ENCODE assay signal across 25 mouse cellular contexts in genomic region chr10:79974087-79974486, GRCm38 (mm10). TPM values are rescaled to one million over a fixed set of nuclear protein-coding genes. Genes with fewer than 3 reads are reported as not detected.
DNase-seq lines count a peak whose midpoint lies in the region; ATAC-seq and TF ChIP-seq lines count a peak whose summit lies in the region.
"Had no signal": no experiment of that assay in that cellular context is flagged by ENCODE, and none has a peak within 500 bp of the region (broad histone marks: within the 10 kb centered on the region; RNA-seq: fewer than 3 reads in every experiment).

No protein-coding gene starts in this region.

- 0 out of 2 replicates have a peak overlapping the region, but pooled peaks have one; percentile 3 for H3K27ac ChIP-seq in midbrain, embryonic 12.5 days (replicated peaks)
- no peak overlapping the region for H3K27ac ChIP-seq in midbrain, postnatal 0 days (ENCODE audit: low read depth, low read length)
- H3K27ac ChIP-seq: embryonic facial prominence, embryonic 13.5 days; embryonic facial prominence, embryonic 15.5 days; forebrain, embryonic 12.5 days had no signal

- no peak for TF ChIP-seq CTCF in midbrain, postnatal 0 days (IDR thresholded peaks at IDR 0.05)
- no peak for TF ChIP-seq CTCF in E14TG2a.4 (conservative IDR thresholded peaks at IDR 0.05; ENCODE audit: low read length)

- no peak overlapping the region for H3K9ac ChIP-seq in midbrain, embryonic 12.5 days (replicated peaks)
- H3K9ac ChIP-seq in midbrain, postnatal 0 days (replicated peaks; ENCODE audit: low read length, poor library complexity, severe bottlenecking) = no peak overlapping the region
- H3K9ac ChIP-seq: embryonic facial prominence, embryonic 13.5 days; embryonic facial prominence, embryonic 15.5 days; forebrain, embryonic 12.5 days had no signal

- no peak for ATAC-seq in midbrain, embryonic 12.5 days (ENCODE audit: low FRiP score, low read depth)
- ATAC-seq in midbrain, postnatal 0 days (ENCODE audit: low FRiP score) = no peak
- ATAC-seq: activated CD4-positive, CD25-positive, alpha-beta regulatory T cell, adult 4 months; forebrain, embryonic 14.5 days; forebrain, embryonic 16.5 days; Patski had no signal

- H3K4me2 ChIP-seq in midbrain, embryonic 12.5 days (replicated peaks) = no peak overlapping the region
- H3K4me2 ChIP-seq in midbrain, postnatal 0 days (ENCODE audit: low read depth, low read length, poor library complexity, severe bottlenecking) = no peak overlapping the region
- H3K4me2 ChIP-seq in myocyte (ENCODE audit: low read depth) = no peak overlapping the region
- H3K4me2 ChIP-seq: embryonic facial prominence, embryonic 13.5 days; embryonic facial prominence, embryonic 15.5 days; forebrain, embryonic 12.5 days had no signal

- H3K36me3 ChIP-seq in midbrain, embryonic 12.5 days = peaks cover 51% of the 10 kb centered on the region
- peaks cover 37% of the 10 kb centered on the region for H3K36me3 ChIP-seq in midbrain, postnatal 0 days (ENCODE audit: insufficient read depth, low read length)
- H3K36me3 ChIP-seq in E14TG2a.4 (ENCODE audit: insufficient read depth, low read length) (peaks cover 25% of the 10 kb centered on the region), myocyte (ENCODE audit: control insufficient read depth, insufficient read depth) (no peaks in the 10 kb centered on the region)

- 90% methylated on average over 21 of the region's 21 CpGs for whole genome bisulfite sequencing in midbrain, embryonic 12.5 days
- 90% methylated on average over 21 of the region's 21 CpGs for WGBS in midbrain, postnatal 0 days

- H3K4me3 ChIP-seq in midbrain, embryonic 12.5 days = no peak overlapping the region
- no peak overlapping the region for H3K4me3 ChIP-seq in midbrain, postnatal 0 days (ENCODE audit: low read depth, low read length)
- H3K4me3 ChIP-seq in E14TG2a.4 (replicated peaks; ENCODE audit: low read length) (0 out of 2 replicates have a peak overlapping the region, but pooled peaks have one; percentile 3), myocyte (no peak overlapping the region)
- H3K4me3 ChIP-seq: embryonic facial prominence, embryonic 13.5 days; embryonic facial prominence, embryonic 15.5 days; erythroblast, embryonic 14.5 days; forebrain, embryonic 12.5 days had no signal

- no peak overlapping the region for H3ac ChIP-seq in myocyte (ENCODE audit: control insufficient read depth, insufficient read length)

- H3K9me3 ChIP-seq in midbrain, embryonic 12.5 days = no peaks in the 10 kb centered on the region
- no peaks in the 10 kb centered on the region for H3K9me3 ChIP-seq in midbrain, postnatal 0 days (ENCODE audit: low read length)
- H3K9me3 ChIP-seq in E14TG2a.4 (ENCODE audit: low read length) = no peaks in the 10 kb centered on the region
- H3K9me3 ChIP-seq: embryonic facial prominence, embryonic 13.5 days; forebrain, embryonic 12.5 days had no signal

- TF ChIP-seq POLR2A in myocyte (IDR thresholded peaks at IDR 0.05; ENCODE audit: insufficient read length, low read depth) = no peak

- peak; percentile 90 for DNase-seq in heart, adult 11 months
- no peak for DNase-seq in heart, postnatal 4 days
- no peak for DNase-seq in midbrain, postnatal 0 days (ENCODE audit: low spot score)
- DNase-seq in left cerebral cortex, postnatal 25 days (ENCODE audit: low spot score in 2 of 2) = no peak
- DNase-seq: adrenal gland, adult 8-10 months; adrenal gland, postnatal 14 days; adrenal gland, postnatal 36 days; cerebellum, adult 18-20 months; cerebellum, adult 8-10 months; cerebellum, adult 9-11 months; cerebellum, postnatal 14 days; cerebellum, postnatal 36 days; embryo, embryonic 11 days had no signal

- no peaks in the 10 kb centered on the region for H3K79me2 ChIP-seq in myocyte (ENCODE audit: control insufficient read depth, insufficient read depth)

- peaks cover 9% of the 10 kb centered on the region for H3K4me1 ChIP-seq in midbrain, embryonic 12.5 days
- H3K4me1 ChIP-seq in midbrain, postnatal 0 days (ENCODE audit: insufficient read depth, low read length) = no peaks in the 10 kb centered on the region
- peaks cover 81% of the 10 kb centered on the region for H3K4me1 ChIP-seq in E14TG2a.4 (replicated peaks; ENCODE audit: low read depth, low read length)

- H3K27me3 ChIP-seq in midbrain, embryonic 12.5 days = peaks cover 52% of the 10 kb centered on the region
- H3K27me3 ChIP-seq in midbrain, postnatal 0 days (ENCODE audit: insufficient read depth, low read length) = peaks cover 16% of the 10 kb centered on the region
- H3K27me3 ChIP-seq in E14TG2a.4 (ENCODE audit: insufficient read depth, low read length) (peaks cover 80% of the 10 kb centered on the region), myocyte (ENCODE audit: control insufficient read depth, insufficient read depth, insufficient read length) (peaks cover 8% of the 10 kb centered on the region)
- H3K27me3 ChIP-seq: embryonic facial prominence, embryonic 15.5 days; Patski had no signal

- intact Hi-C loops in left cerebral cortex, postnatal 25 days (cut with DNase I) = no loop called here

TF ChIP-seq in myocyte, 11 proteins besides CTCF, POLR2A, EP300 and RAD21:
- TF ChIP-seq POLR2AphosphoS2 (IDR thresholded peaks at IDR 0.05; ENCODE audit: insufficient read length, low read depth) (peak; percentile 55), MYOD1 (IDR thresholded peaks at IDR 0.05; ENCODE audit: control insufficient read depth in 1 of 3, insufficient read length in 2 of 3, low read depth in 2 of 3) (no peak)

RNA-seq across cellular contexts. Expression of gene Grin3b, which starts 3.6 kb away (rescaled TPM):
- total RNA-seq in heart, postnatal 4 days (2021) = under 1 TPM in 1 of 2 experiments, not detected in 1; 0.21 TPM
- polyA plus RNA-seq in midbrain, embryonic 12.5 days (2016; fragmentation: Nextera tagmentation; extraction: Ambion mirVana) = 0.39 and 0.54 TPM in 2 replicates
- 0.42 and 2.2 TPM in 2 replicates for total RNA-seq in midbrain, postnatal 0 days (2014; rRNA removed)
- polyA plus RNA-seq in midbrain, postnatal 0 days (2015; fragmentation: Nextera tagmentation; extraction: Ambion mirVana) = 0.11 and 0.21 TPM in 2 replicates
- 0.73 TPM for polyA plus RNA-seq in myocyte (2012; fragmentation: generic; extraction: Trizol)
- under 1 TPM; 0.14 to 0.23 TPM for total RNA-seq in left cerebral cortex, postnatal 25 days (2021)
- total RNA-seq: adrenal gland, postnatal 14 days; adrenal gland, postnatal 36 days; common myeloid progenitor, adult 5-6 weeks had no signal
- polyA plus RNA-seq: activated CD4-positive, CD25-positive, alpha-beta regulatory T cell, adult 4 months; erythroblast, embryonic 14.5 days had no signal

RNA-seq across cellular contexts. Expression of gene Tmem259, which starts 10.0 kb away (rescaled TPM):
- 100 to 1,000 TPM; 117 to 120 TPM for total RNA-seq in heart, postnatal 4 days (2021)
- 19.3 and 20.9 TPM in 2 replicates for polyA plus RNA-seq in midbrain, embryonic 12.5 days (2016; fragmentation: Nextera tagmentation; extraction: Ambion mirVana)
- total RNA-seq in midbrain, postnatal 0 days (2014; rRNA removed) = 134 and 172 TPM in 2 replicates
- polyA plus RNA-seq in midbrain, postnatal 0 days (2015; fragmentation: Nextera tagmentation; extraction: Ambion mirVana) = 26.2 and 29.3 TPM in 2 replicates
- polyA plus RNA-seq in myocyte (2012; fragmentation: generic; extraction: Trizol) = 152 TPM
- total RNA-seq in left cerebral cortex, postnatal 25 days (2021) = 100 to 1,000 TPM; 123 to 124 TPM

RNA-seq across cellular contexts. Expression of gene Wdr18, which starts 14.1 kb away (rescaled TPM):
- total RNA-seq in heart, postnatal 4 days (2021) = 10 to 100 TPM; 25.5 to 28.5 TPM
- 90.4 and 97.0 TPM in 2 replicates for polyA plus RNA-seq in midbrain, embryonic 12.5 days (2016; fragmentation: Nextera tagmentation; extraction: Ambion mirVana)
- total RNA-seq in midbrain, postnatal 0 days (2014; rRNA removed) = 72.6 and 87.6 TPM in 2 replicates
- 102 and 116 TPM in 2 replicates for polyA plus RNA-seq in midbrain, postnatal 0 days (2015; fragmentation: Nextera tagmentation; extraction: Ambion mirVana)
- polyA plus RNA-seq in myocyte (2012; fragmentation: generic; extraction: Trizol) = 35.1 TPM
- 10 to 100 TPM; 41.1 to 49.9 TPM for total RNA-seq in left cerebral cortex, postnatal 25 days (2021)

RNA-seq across cellular contexts. Expression of gene Cnn2, which starts 14.3 kb away (rescaled TPM):
- total RNA-seq in heart, postnatal 4 days (2021) = 100 to 1,000 TPM; 109 to 113 TPM
- polyA plus RNA-seq in midbrain, embryonic 12.5 days (2016; fragmentation: Nextera tagmentation; extraction: Ambion mirVana) = 109 and 168 TPM in 2 replicates
- 14.8 and 19.5 TPM in 2 replicates for total RNA-seq in midbrain, postnatal 0 days (2014; rRNA removed)
- 12.6 and 12.8 TPM in 2 replicates for polyA plus RNA-seq in midbrain, postnatal 0 days (2015; fragmentation: Nextera tagmentation; extraction: Ambion mirVana)
- polyA plus RNA-seq in myocyte (2012; fragmentation: generic; extraction: Trizol) = 109 TPM
- total RNA-seq in left cerebral cortex, postnatal 25 days (2021) = 1 to 10 TPM; 6.0 to 8.2 TPM

RNA-seq across cellular contexts. Expression of gene Abca7, which starts 22.2 kb away (rescaled TPM):
- total RNA-seq in heart, postnatal 4 days (2021) = 1 to 10 TPM; 6.9 to 8.1 TPM
- 7.6 and 8.5 TPM in 2 replicates for polyA plus RNA-seq in midbrain, embryonic 12.5 days (2016; fragmentation: Nextera tagmentation; extraction: Ambion mirVana)
- total RNA-seq in midbrain, postnatal 0 days (2014; rRNA removed) = 9.3 TPM in 2 replicates
- 1.7 and 1.9 TPM in 2 replicates for polyA plus RNA-seq in midbrain, postnatal 0 days (2015; fragmentation: Nextera tagmentation; extraction: Ambion mirVana)
- 15.6 TPM for polyA plus RNA-seq in myocyte (2012; fragmentation: generic; extraction: Trizol)
- 10 to 100 TPM; 10.9 to 12.3 TPM for total RNA-seq in left cerebral cortex, postnatal 25 days (2021)
